Mouse (Mus musculus) embryonic fibroblast, embryonic 13.5 days (primary cell): ENCODE data around the gene Csrp3.

Experiments used
- CTCF ChIP-seq: IDR thresholded peaks from 2 replicates; pipeline ENCODE4 v1.5.1; 2011; ENCODE audit warnings: mild to moderate bottlenecking, control low read depth, low read length, moderate library complexity, borderline replicate concordance; ENCODE audit not compliant: insufficient read depth
- POLR2A ChIP-seq: IDR thresholded peaks from 2 replicates; pipeline ENCODE4 v1.6.1; 2011; ENCODE audit warnings: low read depth, mild to moderate bottlenecking, control low read depth, low read length, moderate library complexity

- no peak for TF ChIP-seq POLR2A
- TF ChIP-seq CTCF = no peak
These were observed 44.5 kb downstream of the Csrp3 start for GRCm38 (mm10) chr7:48803381-48803780.
